Mouse (Mus musculus) bone marrow, adult 2 months (tissue): ENCODE measurements around the gene Agbl1.
"Not testable (repeated sequence)": the region's sequence is repeated elsewhere in the genome, so short reads cannot be mapped to it uniquely, and the experiment has no call there.

Experiments
- CTCF ChIP-seq: fragments of 200-500 bp; IDR thresholded peaks from 2 replicates; pipeline ENCODE4 v1.5.1; 2011; ENCODE audit warnings: low read length, control low read depth; ENCODE audit not compliant: control insufficient read depth, insufficient read depth
- POLR2A ChIP-seq: fragments of 200-500 bp; IDR thresholded peaks from 2 replicates; pipeline ENCODE4 v1.6.1; 2011; ENCODE audit warnings: low read depth, mild to moderate bottlenecking, control low read depth, low read length, borderline replicate concordance; ENCODE audit not compliant: control insufficient read depth

GRCm38 (mm10) chr7:76244839-76245238, 15.2 kb downstream of the Agbl1 start:
- TF ChIP-seq CTCF, POLR2A: not testable (repeated sequence)
